Mouse (Mus musculus): Measurements from ENCODE around the gene Fubp1. TPM values are rescaled to one million over a fixed set of nuclear protein-coding genes. Genes with fewer than 3 reads are reported as not detected.
"Not testable (repeated sequence)": the region's sequence is repeated elsewhere in the genome, so short reads cannot be mapped to it uniquely, and the experiment has no call there.

The Fubp1 gene
- polyA plus RNA-seq, 2 experiments from 2014 or later = 222 to 239 TPM

- ATAC-seq = peak; percentile 97
These were observed 16.6 kb upstream of the Fubp1 start for GRCm38 (mm10) chr3:152193635-152194097.

GRCm38 (mm10) chr3:152197246-152197645 lies 13.0 kb upstream of the Fubp1 start:
- not testable (repeated sequence) for ATAC-seq

DNA sequence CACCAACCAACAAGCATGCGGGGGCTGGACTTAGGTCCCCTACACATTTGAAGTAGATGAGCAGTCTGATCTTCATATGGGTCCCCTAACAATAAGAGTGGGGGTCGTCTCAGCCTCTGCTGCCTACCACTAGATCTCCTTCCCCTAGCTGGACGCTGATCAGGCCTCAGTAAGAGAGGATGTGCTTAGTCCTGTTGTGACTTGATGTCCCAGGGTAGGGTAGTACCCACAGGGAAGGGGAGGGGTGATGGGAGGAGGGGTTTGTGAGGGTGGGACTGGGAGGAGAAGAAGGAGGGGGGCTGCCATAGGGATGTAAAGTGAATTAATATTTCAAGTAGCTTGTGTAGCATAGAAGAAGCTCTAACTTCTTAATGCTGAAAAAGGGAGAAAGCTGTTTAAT lies 11.1 kb upstream of the Fubp1 start:
- no peak for ATAC-seq

DNA sequence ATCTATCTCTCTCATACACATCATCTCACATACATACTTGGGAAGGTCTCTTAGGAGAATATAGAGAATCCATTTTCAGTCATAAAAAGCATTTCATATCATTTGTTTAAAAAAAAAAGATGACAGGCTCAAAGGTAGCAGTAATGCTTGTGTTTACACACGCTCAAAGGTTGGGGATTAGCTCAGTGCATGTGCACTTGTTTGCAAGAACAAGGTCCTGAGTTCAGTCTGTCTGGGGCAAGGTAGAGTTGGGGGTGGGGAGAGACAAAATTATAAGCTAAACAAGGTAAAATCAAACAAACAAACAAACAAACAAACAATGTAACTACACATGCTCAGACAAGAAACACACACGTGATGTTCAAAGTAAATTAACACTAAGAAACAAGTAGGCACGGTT lies 9.0 kb upstream of the Fubp1 start:
- no peak for ATAC-seq

GRCm38 (mm10) chr3:152201651-152202050 lies 8.6 kb upstream of the Fubp1 start:
- ATAC-seq = no peak

- no peak for ATAC-seq
These were observed 7.3 kb upstream of the Fubp1 start for GRCm38 (mm10) chr3:152202942-152203341.

DNA sequence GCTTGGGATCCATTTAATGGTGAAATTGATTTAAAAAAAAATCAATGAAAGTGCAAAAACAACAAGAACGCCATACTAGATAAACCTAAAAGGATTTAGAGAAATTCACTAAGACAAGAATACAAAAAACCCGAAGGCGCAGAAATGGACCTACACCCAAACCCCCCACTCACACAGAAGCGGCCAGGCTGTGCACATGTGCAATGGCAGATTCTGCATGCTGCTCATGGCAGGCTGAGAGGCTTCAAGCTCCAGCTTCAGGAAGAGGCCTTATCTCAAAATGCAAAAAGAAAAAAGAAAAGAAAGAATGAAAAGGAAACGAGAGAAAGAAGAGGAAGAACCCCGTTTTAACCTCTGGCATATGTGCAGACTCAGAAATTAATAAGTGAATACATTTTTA lies 6.8 kb upstream of the Fubp1 start:
- ATAC-seq = no peak

DNA sequence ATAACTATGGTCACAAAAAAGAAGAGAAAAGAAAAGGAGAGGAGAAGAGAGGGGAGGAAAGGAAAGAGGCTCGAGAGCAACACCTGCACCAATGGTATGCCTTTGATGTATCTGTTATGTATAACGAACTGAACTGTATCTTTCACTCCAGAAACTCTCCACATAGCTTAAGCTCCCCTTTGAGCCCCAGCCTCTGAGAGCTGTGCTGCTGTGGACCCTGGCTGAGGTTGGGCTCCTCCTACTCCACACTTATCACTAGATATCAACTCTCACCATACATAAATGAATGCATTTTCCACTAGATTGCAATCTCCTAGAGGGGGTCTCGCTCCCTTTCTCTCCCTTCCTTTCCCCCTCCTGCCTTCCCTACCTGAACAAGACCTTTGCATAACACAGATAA lies 6.2 kb upstream of the Fubp1 start:
- ATAC-seq = no peak

DNA sequence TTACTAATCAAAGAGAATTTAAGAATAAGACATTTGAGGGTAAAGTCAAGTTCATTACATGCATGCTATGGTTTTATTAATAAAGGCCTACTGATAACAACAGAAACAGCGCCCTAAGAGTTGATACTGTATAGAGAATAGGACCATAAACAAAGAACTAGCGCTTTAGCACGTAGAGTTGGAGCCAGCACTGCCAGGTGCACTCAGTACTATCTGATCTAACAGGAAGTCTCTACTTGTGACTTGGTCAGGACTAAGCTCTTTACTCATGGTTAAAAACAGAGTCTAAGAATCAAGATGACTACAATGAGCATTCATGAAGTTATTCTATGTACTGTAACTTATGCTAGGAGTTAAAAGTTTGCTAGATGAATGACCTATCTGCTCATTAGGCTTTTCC lies 5.6 kb upstream of the Fubp1 start:
- no peak for ATAC-seq

DNA sequence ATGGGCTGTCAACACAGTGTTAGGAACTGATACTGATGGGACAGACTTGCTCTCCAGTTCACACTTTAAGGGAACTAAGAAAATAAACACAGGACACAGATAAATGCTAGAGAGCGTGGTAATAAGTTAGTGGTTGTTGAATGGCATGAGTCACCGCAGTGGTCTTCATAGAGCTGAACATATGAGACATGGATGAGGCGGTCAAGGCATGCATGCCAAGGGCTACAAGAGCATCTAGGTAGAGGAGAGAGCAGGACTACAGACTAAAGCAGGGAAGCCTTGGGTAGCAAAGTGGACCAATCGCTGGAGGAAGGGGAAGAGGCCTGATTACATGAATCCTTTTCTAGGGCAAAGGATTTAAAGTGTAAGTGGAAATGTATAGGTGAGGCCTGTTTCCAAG lies 3.1 kb upstream of the Fubp1 start:
- no peak for ATAC-seq

- no peak for ATAC-seq
These were observed 1.9 kb upstream of the Fubp1 start for GRCm38 (mm10) chr3:152208096-152208885.

GRCm38 (mm10) chr3:152209177-152209966 lies 850 bp upstream of the Fubp1 start:
- ATAC-seq = peak; percentile 5

DNA sequence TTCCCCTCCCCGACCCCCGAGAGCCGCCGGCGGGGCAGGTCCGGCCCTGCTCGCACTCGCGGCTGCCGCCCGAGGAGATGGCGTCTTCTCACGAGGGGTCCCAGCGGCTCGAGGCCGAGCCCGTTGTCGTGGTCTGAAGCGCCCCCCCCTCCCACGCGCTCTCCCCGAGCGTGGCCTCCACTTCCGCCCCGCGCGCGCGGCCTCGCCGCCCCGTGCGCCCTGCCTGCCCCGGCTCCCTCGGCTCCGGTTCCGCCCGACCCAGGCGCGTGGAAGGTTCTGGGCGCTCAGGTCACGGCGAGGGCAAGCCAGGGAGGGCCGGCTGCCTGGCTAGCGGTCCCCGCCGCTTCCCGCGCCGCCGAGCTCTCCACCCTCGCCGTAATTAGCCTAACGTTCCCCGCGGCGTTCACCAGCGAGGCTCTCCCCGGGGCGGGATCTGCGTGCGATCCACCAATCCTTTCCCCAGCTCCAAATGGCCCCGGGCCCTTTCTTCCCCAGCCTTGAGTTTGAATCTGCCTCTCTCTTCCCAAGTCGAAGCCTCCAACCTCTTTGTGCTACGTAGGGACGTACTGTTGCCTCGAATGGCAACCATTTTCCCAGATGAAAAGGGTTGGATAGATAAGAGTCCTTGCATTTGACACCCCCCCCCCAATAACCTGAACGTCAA lies 638 bp downstream of the Fubp1 start:
- peak; percentile 29 for ATAC-seq

GRCm38 (mm10) chr3:152211731-152212279 lies 1.6 kb downstream of the Fubp1 start:
- ATAC-seq = peak; percentile 48

DNA sequence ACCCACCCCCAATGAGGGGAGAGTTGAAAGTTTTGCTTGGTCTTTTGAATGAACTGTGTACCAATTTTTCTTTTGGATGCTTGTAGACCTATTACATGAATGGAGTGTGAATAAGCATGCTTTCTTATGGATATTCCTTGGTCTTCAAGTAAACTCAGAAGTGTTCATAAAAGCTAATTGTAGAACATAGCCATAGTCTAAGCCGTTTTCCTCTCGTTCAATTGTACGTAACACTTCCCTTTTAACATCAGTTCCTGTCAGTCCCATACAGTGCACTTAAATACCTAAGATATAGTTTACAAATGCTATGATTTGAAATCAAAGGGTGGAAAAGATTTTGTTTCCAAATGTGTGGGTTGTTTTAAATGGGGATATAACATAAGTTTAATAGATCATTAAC lies 3.2 kb downstream of the Fubp1 start:
- ATAC-seq = no peak

DNA sequence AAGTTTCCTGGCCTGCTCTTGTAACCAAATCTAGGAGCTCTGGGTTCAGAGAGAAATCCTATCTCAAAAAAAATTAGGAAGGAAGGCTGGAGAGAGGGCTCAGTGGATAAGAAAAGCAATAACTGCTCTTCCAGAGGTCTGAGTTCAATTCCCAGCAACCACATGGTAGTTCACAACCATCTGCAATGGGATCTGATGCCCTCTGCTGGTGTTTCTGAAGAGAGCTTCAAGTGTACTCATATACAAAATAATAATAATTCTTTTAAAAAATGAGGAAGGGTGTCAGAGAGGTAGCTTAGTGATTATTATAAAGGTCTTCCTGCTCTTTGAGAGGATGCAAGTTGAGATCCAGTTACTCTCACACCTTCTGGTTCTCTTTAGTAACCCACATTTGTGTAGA lies 14.7 kb downstream of the Fubp1 start:
- ATAC-seq = no peak

DNA sequence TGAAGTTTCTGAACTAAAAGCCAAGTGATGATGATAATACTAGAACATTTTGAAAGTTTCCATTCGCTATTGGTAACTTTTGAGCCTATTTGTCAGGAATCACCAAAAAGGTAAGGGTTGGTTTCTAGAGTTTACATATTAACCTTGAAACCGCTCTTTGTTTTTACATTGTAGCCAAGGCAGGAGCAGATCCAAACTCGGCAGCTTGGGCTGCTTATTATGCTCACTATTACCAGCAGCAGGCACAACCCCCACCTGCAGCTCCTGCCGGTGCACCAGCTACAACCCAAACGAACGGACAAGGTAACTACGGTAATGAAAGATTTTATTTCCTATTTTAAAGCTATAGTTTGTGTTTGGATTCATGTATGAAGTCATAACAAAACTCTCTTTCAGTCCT lies 15.7 kb downstream of the Fubp1 start:
- no peak for ATAC-seq

DNA sequence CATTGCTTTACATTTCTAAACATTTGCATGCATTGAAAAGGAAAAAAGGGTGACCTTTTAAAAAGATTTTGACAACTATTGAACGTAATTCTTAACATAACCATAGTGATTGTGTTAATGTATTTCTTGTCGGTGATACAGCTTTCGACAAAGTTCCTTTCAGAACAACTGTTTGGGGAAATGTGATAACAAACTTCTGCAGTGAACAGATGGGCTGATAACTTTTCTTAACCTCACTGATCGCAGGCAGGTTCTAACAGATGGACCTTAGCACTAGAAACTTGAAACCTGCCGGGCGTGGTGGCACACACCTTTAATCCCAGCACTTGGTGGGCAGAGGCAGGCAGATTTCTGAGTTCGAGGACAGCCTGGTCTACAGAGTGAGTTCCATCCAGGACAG lies 18.6 kb downstream of the Fubp1 start:
- ATAC-seq = no peak

GRCm38 (mm10) chr3:152229271-152229670 lies 19.0 kb downstream of the Fubp1 start:
- no peak for ATAC-seq

DNA sequence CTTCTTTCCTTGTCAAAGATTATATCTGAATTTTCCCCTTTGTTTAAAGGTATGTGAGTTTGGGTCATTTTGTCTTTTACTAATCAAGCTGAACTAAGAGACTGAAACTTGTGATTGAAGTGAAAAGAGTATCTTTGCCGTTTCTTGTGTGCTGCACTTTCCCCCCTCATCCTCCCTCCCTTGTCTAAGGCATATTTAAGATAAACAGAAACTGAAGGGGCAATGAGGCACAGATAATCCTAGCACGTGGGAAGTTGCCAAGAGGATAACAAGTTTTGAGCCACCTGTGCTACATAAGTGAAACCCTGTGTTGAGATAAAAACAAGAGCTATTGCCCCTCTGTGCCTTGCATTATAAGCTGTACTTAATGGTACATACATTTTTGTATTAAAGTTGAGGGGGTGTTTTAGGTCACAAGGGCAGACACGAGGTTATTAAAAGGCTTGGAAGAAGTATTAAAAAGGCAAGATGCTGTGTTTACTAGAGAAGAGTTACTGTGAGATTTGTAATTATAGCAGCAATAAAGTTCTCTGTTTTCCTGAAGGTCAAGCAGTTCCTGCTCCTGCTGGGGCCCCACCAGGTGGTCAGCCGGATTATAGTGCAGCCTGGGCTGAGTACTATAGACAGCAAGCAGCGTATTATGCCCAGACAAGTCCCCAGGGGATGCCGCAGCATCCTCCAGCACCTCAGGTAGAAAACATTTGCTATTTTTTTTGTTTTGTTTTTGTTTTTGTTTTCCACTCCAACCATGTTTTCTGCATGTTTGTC lies 21.3 kb downstream of the Fubp1 start:
- ATAC-seq = no peak

DNA sequence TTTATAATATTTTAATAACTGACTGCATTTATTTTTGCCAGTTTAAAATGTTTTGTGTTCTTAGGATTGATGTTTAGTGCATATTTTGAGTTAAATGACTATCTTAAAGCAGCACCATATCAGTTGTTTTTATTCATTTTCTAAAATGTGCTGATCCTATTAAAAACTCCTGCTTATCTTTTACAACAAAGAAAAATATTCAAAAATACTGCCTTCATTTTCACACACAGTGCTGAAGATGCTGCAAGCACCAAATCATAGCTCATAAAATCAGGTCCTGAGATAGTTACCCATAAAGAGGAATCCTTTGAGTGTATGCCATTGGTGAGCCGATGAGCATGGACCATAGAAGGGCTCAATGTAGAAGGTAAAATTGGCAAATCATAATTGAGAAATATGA lies 25.0 kb downstream of the Fubp1 start:
- no peak for ATAC-seq

DNA sequence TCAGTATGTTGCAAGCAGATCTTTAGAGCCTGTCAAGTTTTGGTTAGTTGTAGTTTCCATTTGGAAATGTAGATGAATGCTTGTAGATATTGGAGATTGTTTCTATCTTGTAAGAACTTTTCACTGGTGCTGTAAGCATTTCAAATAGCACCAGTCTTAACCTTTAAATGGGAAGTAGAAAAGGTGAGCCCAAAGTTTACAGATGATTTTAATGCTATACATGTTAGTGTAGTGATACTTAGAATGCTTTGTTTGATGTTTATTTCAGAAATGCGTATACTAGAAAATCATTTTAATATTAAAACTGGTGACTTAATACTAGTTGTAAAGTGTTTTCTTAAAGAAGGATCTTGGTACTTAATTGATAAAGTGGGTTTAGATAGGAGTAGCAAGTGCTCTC lies 25.6 kb downstream of the Fubp1 start:
- no peak for ATAC-seq
